Mouse (Mus musculus): ENCODE data around the gene Prm1. TPM values are rescaled to one million over a fixed set of nuclear protein-coding genes. Genes with fewer than 3 reads are reported as not detected.

Gene Prm1
- polyA plus RNA-seq, 1 experiment from 2014 or later = not detected

DNA sequence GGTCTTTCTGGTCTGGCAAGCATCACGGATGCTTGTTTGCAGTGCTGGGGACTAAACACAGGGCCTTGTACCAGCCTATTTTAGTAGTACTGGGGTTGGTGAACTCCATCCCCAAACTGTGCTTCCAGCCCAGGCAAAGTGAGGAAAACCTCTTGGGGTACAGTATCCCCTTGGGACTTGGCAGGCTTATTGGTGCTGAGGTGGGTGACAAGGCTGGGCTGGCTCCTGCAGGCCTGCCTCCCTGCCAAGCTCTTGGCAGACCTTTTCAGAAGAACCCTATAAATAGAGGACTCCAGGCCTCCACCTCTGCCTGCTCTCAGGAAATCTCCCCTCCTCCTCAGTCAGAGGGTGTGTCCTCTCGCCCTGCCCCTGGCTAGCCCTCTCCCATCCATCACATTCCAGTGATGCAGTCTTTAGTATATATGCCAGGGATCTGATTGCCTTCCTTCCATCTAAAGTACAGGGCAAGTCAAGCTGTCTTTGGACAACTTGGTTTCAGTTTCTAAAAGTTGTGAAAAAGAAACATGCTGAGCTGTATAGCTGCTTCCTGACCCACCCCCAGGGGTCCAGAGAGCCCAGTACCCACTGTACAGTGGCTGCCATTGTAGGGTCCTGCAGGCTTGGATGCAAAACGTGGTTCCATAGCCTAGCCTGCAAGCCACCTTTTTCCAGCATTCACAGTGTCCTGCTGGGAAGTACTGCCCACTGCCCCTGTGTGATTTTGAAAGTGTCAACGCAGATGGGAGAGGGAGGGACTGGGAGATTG is 18.7 kb downstream of the Prm1 start:
- no peak for DNase-seq (ENCODE audit: low spot score)
- Histone ChIP-seq H3K9ac (ENCODE audit: low read length) (no peak overlapping the region), H3K27ac (ENCODE audit: low read depth, low read length) (no peak overlapping the region), H3K9me3 (replicated peaks; ENCODE audit: control insufficient read depth, low read length) (no peaks in the 10 kb centered on the region), H3K4me2 (ENCODE audit: low read length) (0 out of 2 replicates have a peak overlapping the region, but pooled peaks have one; percentile 97), H3K4me3 (ENCODE audit: low read depth, low read length) (no peak overlapping the region), H3K27me3 (replicated peaks; ENCODE audit: control insufficient read depth, insufficient read depth, low read length) (0 out of 2 replicates have a peak, but pooled peaks cover 9% of the 10 kb centered on the region), H3K4me1 (ENCODE audit: control insufficient read depth, insufficient read depth, low read length) (0 out of 2 replicates have a peak, but pooled peaks cover 3% of the 10 kb centered on the region), H3K36me3 (ENCODE audit: control insufficient read depth, insufficient read depth, low read length) (no peaks in the 10 kb centered on the region)
- ATAC-seq = no peak
- WGBS = 64% methylated on average over 4 of the region's 4 CpGs

DNA sequence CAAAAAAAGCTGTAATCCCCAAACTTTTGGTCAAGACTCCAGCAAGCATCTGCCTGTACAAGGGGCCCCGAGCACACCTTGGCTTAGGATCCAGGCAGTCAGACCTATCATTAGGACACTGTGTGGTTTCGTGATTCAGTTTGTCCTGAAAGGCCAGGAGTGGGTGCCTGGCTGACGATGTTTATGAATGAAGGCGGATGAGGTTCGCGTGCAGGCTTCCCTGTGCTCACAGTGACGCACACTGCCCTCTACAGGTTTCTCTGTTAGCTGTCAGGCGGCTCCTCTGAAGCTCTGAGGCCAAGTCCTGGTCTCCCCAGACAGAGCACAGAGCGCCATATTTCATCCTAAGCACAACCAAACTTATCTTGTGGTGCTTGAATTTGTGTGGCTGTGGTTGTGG is 19.4 kb downstream of the Prm1 start:
- H3K9me3 ChIP-seq (replicated peaks; ENCODE audit: control insufficient read depth, low read length) = no peaks in the 10 kb centered on the region
- peak overlapping the region; percentile 70; the same call in 1 of the 2 replicates for H3K27ac ChIP-seq (ENCODE audit: low read depth, low read length)
- H3K27me3 ChIP-seq (replicated peaks; ENCODE audit: control insufficient read depth, insufficient read depth, low read length) = 0 out of 2 replicates have a peak, but pooled peaks cover 9% of the 10 kb centered on the region
- 0 out of 2 replicates have a peak, but pooled peaks cover 3% of the 10 kb centered on the region for H3K4me1 ChIP-seq (ENCODE audit: control insufficient read depth, insufficient read depth, low read length)
- WGBS = 3% methylated on average over 9 of the region's 9 CpGs
- H3K4me2 ChIP-seq (ENCODE audit: low read length) = peak overlapping the region; percentile 97
- DNase-seq (ENCODE audit: low spot score) = peak; percentile 95
- H3K36me3 ChIP-seq (ENCODE audit: control insufficient read depth, insufficient read depth, low read length) = no peaks in the 10 kb centered on the region
- H3K4me3 ChIP-seq (ENCODE audit: low read depth, low read length) = peak overlapping the region; percentile 50
- peak overlapping the region; percentile 67 for H3K9ac ChIP-seq (ENCODE audit: low read length)
- ATAC-seq = peak; percentile 51

DNA sequence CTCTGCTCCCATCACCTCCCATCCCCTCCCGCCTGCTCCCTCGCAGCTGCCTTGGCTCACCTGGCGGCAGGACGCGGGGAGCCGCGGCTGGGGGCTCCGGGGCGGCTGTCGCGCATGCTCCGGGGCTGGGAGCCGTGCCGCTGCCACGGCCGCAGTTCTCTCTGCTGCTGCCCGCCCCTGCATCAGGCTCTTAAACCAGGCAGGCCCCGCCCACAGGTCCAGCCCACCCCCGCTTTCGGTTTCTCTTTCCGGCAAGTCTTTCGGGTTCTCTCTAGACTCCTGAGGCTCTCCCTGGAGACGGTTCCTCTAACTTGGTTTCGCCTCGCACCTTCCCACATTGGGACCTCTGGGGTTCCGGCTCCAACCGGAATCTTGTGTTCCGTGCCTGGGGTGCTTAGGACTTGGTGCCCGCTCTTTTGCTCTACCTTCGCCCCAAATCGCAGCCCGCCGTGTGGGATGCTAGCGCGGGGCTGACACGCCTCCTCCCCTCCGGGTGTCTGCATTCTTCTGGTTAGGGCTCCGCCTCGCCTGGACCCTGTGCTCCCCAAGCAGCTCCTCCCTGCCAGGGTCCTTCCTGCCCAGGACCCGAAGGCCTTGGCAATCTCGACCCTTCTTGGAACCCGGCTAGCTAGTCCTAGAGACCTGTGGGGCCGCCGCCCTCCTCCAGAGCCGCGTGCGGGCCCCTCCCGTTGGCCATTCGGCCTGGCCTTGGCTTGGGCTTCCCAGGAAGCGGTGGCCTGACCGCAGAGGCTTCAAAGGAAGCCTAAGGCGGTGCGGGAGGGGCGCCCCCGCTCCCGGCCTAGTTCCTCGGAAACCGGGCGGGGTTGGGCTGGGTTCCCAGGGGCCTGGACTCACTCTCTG is 20.0 kb downstream of the Prm1 start, which contains the start of gene Socs1:
Gene Socs1, minus strand, starts transcription at position 166 of the 861 bp plus-strand sequence.
- H3K27ac ChIP-seq (ENCODE audit: low read depth, low read length) = peak within 1 kb of the TSS; percentile 70
- peak; percentile 88 for ATAC-seq
- 0 out of 2 replicates have a peak, but pooled peaks cover 9% of the 10 kb centered on the region for H3K27me3 ChIP-seq (replicated peaks; ENCODE audit: control insufficient read depth, insufficient read depth, low read length)
- no peaks in the 10 kb centered on the region for H3K36me3 ChIP-seq (ENCODE audit: control insufficient read depth, insufficient read depth, low read length)
- WGBS = 0% methylated on average over 43 of the region's 59 CpGs
- peak within 1 kb of the TSS; percentile 50 for H3K4me3 ChIP-seq (ENCODE audit: low read depth, low read length)
- peak within 1 kb of the TSS; percentile 67 for H3K9ac ChIP-seq (ENCODE audit: low read length)
- H3K4me2 ChIP-seq (ENCODE audit: low read length) = peak within 1 kb of the TSS; percentile 97
- DNase-seq (ENCODE audit: low spot score) = peak; percentile 91
- H3K4me1 ChIP-seq (ENCODE audit: control insufficient read depth, insufficient read depth, low read length) = 0 out of 2 replicates have a peak, but pooled peaks cover 3% of the 10 kb centered on the region
- H3K9me3 ChIP-seq (replicated peaks; ENCODE audit: control insufficient read depth, low read length) = no peaks in the 10 kb centered on the region

DNA sequence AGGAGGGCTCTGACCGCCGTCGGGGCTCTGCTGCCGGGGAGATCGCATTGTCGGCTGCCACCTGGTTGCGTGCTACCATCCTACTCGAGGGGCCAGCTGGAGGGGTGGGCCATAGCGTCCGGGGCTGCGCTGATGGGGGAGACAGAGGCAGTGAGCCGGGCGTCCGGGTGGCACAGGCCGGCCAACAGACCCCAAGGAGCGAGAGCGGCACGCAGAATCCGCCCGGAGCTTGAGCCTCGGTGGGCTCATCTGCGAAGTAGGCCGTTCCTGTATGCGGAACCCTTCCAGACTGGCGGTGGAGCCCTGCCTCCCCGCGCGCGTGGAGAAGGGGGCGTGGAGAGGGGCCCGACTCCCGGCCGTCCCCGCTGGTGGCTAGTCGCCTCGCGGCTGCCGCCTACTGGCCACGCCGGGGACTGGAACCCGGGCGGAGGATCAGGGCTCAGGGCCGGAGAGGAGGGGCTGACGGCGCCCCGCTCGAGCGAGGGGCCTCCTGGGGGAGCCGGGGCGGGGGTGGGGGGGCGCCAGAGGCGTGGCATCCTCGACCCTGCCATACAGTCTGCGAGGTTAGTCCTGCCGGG is 20.8 kb downstream of the Prm1 start:
- Histone ChIP-seq H3K27me3 (replicated peaks; ENCODE audit: control insufficient read depth, insufficient read depth, low read length) (0 out of 2 replicates have a peak, but pooled peaks cover 9% of the 10 kb centered on the region), H3K4me3 (ENCODE audit: low read depth, low read length) (peak overlapping the region; percentile 50), H3K4me2 (ENCODE audit: low read length) (peak overlapping the region; percentile 97), H3K4me1 (ENCODE audit: control insufficient read depth, insufficient read depth, low read length) (0 out of 2 replicates have a peak, but pooled peaks cover 3% of the 10 kb centered on the region), H3K27ac (ENCODE audit: low read depth, low read length) (peak overlapping the region; percentile 70), H3K9me3 (replicated peaks; ENCODE audit: control insufficient read depth, low read length) (no peaks in the 10 kb centered on the region), H3K9ac (ENCODE audit: low read length) (peak overlapping the region; percentile 67), H3K36me3 (ENCODE audit: control insufficient read depth, insufficient read depth, low read length) (no peaks in the 10 kb centered on the region)
- WGBS = 1% methylated on average over 51 of the region's 55 CpGs
- ATAC-seq (peak; percentile 76), DNase-seq (ENCODE audit: low spot score) (peak; percentile 85)

DNA sequence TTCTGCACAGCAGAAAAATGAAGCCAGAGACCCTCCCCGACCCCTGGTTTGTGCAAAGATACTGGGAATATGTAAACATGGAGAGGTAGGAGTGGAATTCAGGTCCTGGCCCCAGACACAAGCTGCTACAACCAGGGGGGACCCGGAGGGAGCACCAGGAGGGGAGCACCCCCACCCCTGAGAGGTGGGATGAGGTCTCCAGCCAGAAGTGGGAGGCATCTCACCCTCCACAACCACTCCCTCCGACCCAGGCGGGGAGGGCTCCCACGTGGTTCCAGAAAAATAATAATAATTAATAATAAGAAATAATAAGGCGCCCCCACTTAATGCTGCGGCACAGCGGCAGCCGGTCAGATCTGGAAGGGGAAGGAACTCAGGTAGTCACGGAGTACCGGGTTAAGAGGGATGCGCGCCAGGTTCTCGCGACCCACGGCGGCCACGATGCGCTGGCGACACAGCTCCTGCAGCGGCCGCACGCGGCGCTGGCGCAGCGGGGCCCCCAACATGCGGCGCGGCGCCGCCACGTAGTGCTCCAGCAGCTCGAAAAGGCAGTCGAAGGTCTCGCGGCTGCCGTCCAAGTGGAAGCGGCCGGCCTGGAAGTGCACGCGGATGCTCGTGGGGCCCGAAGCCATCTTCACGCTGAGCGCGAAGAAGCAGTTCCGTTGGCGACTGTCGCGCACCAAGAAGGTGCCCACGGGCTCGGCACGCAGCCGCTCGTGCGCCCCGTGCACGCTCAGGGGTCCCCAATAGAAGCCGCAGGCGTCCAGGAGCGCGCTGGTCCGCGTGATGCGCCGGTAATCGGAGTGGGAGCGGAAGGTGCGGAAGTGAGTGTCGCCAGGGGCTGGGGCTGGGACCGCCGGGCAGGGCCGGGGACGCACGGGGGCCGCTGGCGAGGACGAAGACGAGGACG is 21.5 kb downstream of the Prm1 start:
- 0 out of 2 replicates have a peak, but pooled peaks cover 3% of the 10 kb centered on the region for H3K4me1 ChIP-seq (ENCODE audit: control insufficient read depth, insufficient read depth, low read length)
- 4% methylated on average over 81 of the region's 81 CpGs for WGBS
- no peaks in the 10 kb centered on the region for H3K9me3 ChIP-seq (replicated peaks; ENCODE audit: control insufficient read depth, low read length)
- peak overlapping the region; percentile 67 for H3K9ac ChIP-seq (ENCODE audit: low read length)
- peak; percentile 36 for DNase-seq (ENCODE audit: low spot score)
- no peak overlapping the region for H3K27ac ChIP-seq (ENCODE audit: low read depth, low read length)
- peak overlapping the region; percentile 50 for H3K4me3 ChIP-seq (ENCODE audit: low read depth, low read length)
- 0 out of 2 replicates have a peak, but pooled peaks cover 9% of the 10 kb centered on the region for H3K27me3 ChIP-seq (replicated peaks; ENCODE audit: control insufficient read depth, insufficient read depth, low read length)
- peak overlapping the region; percentile 97 for H3K4me2 ChIP-seq (ENCODE audit: low read length)
- ATAC-seq = peak; percentile 12
- H3K36me3 ChIP-seq (ENCODE audit: control insufficient read depth, insufficient read depth, low read length) = no peaks in the 10 kb centered on the region

DNA sequence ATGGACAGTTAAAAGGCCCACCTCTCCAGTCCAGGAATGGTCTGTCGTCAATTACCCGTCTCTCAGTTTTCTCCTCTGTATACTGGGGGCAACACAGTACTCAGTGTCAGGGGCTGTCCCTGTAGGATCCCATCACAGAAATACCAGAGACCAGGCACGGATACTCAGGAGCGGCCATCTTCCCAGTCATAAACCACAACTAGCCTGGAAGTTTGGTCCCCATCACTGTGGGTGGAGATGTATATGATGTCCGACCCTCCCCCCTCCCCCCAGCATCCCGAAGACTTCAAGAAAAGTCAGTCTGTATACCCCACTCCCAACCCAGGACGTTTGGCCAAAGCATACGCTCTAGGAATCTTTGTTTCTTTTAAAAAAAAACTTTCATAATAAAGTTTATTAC is 22.2 kb downstream of the Prm1 start:
- no peak overlapping the region for H3K9ac ChIP-seq (ENCODE audit: low read length)
- WGBS = 71% methylated on average over 8 of the region's 8 CpGs
- H3K27ac ChIP-seq (ENCODE audit: low read depth, low read length) = no peak overlapping the region
- ATAC-seq (no peak), DNase-seq (ENCODE audit: low spot score) (no peak)
- no peaks in the 10 kb centered on the region for H3K36me3 ChIP-seq (ENCODE audit: control insufficient read depth, insufficient read depth, low read length)
- H3K4me3 ChIP-seq (ENCODE audit: low read depth, low read length) = no peak overlapping the region
- H3K4me2 ChIP-seq (ENCODE audit: low read length) = no peak overlapping the region
- 0 out of 2 replicates have a peak, but pooled peaks cover 9% of the 10 kb centered on the region for H3K27me3 ChIP-seq (replicated peaks; ENCODE audit: control insufficient read depth, insufficient read depth, low read length)
- no peaks in the 10 kb centered on the region for H3K9me3 ChIP-seq (replicated peaks; ENCODE audit: control insufficient read depth, low read length)
- 0 out of 2 replicates have a peak, but pooled peaks cover 3% of the 10 kb centered on the region for H3K4me1 ChIP-seq (ENCODE audit: control insufficient read depth, insufficient read depth, low read length)

DNA sequence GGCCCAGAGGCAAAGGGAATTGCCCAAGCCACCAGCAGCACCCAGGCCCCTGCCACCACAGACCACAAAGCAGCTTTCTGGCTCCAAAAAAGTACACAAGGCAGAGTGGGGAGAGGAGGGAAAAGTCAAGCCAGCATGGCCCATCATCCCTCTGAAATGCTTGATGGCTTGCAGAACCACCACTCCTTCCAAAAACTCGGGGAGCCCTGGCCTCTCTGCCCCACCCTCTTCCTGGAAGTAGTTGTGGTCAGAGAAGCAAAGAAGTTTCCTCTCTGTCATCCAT is 22.5 kb downstream of the Prm1 start:
- Histone ChIP-seq H3K36me3 (ENCODE audit: control insufficient read depth, insufficient read depth, low read length) (no peaks in the 10 kb centered on the region), H3K4me2 (ENCODE audit: low read length) (no peak overlapping the region), H3K27ac (ENCODE audit: low read depth, low read length) (no peak overlapping the region), H3K27me3 (replicated peaks; ENCODE audit: control insufficient read depth, insufficient read depth, low read length) (0 out of 2 replicates have a peak, but pooled peaks cover 9% of the 10 kb centered on the region), H3K9me3 (replicated peaks; ENCODE audit: control insufficient read depth, low read length) (no peaks in the 10 kb centered on the region), H3K4me1 (ENCODE audit: control insufficient read depth, insufficient read depth, low read length) (0 out of 2 replicates have a peak, but pooled peaks cover 3% of the 10 kb centered on the region), H3K9ac (ENCODE audit: low read length) (no peak overlapping the region), H3K4me3 (ENCODE audit: low read depth, low read length) (no peak overlapping the region)
- DNase-seq (ENCODE audit: low spot score) = no peak
- no peak for ATAC-seq
- WGBS = 47% methylated on average over 1 of the region's 1 CpGs

Data from forebrain, embryonic 14.5 days (tissue).